In the genomic region with DNA sequence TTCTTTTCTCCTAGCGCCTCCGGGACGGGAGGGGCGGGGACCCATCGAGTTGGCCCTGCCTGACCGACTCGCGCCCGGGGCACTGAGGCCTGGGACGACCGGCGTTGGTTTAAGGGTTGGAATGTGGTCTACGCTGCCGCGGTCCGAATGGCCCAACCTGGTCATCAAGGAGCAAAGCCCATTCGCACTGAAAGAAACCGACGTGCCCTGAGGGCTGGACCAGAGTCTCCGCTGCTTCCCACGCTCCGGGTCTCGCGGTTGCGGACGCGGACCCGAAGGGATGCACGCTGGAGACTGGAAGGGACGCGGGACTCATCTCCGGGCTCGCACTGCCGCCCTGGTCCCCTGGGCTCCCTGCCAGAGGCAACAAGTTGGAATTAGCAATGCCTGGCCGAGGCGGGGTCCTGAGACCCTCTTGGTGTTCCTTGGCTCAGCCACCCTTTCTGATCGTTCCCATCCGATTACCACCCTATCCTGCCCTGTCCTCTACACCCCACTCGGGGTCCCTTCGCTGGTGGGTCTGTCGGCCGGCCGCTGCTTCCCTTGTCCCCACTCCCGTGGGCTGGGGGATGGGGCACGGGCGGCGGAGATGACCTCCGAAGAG, we compare ENCODE assay signal across 10 mouse cellular contexts. TPM values are rescaled to one million over a fixed set of nuclear protein-coding genes. Genes with fewer than 3 reads are reported as not detected.
A peak's percentile ranks its signal among the peaks of the same experiment; 100 is the strongest.
DNase-seq lines count a peak whose midpoint lies in the region; ATAC-seq and TF ChIP-seq lines count a peak whose summit lies in the region.
"Had no signal": no experiment of that assay in that cellular context is flagged by ENCODE, and none has a peak within 500 bp of the region (broad histone marks: within the 10 kb centered on the region; RNA-seq: fewer than 3 reads in every experiment).

No protein-coding gene starts in this region.

- ATAC-seq in forebrain, embryonic 15.5 days (replicated peaks): no peak
- no peak for ATAC-seq in liver, embryonic 13.5 days (ENCODE audit: low read depth)

- no peaks in the 10 kb centered on the region for H3K36me3 ChIP-seq in E14TG2a.4 (ENCODE audit: insufficient read depth, low read length)
- H3K36me3 ChIP-seq in forebrain, embryonic 15.5 days: no peaks in the 10 kb centered on the region
- no peaks in the 10 kb centered on the region for H3K36me3 ChIP-seq in liver, embryonic 13.5 days

- H3K9me3 ChIP-seq in E14TG2a.4 (ENCODE audit: low read length): no peaks in the 10 kb centered on the region
- H3K9me3 ChIP-seq in forebrain, embryonic 15.5 days: no peaks in the 10 kb centered on the region
- no peaks in the 10 kb centered on the region for H3K9me3 ChIP-seq in liver, embryonic 13.5 days (replicated peaks)

- H3K27me3 ChIP-seq in E14TG2a.4 (ENCODE audit: insufficient read depth, low read length): peaks cover 99% of the 10 kb centered on the region
- peaks cover 97% of the 10 kb centered on the region for H3K27me3 ChIP-seq in forebrain, embryonic 15.5 days
- H3K27me3 ChIP-seq in liver, embryonic 13.5 days: peaks cover 99% of the 10 kb centered on the region

- peak overlapping the region; percentile 50 for H3K4me2 ChIP-seq in forebrain, embryonic 15.5 days (replicated peaks)
- H3K4me2 ChIP-seq in liver, embryonic 13.5 days: no peak overlapping the region

- 0 out of 2 replicates have a peak overlapping the region, but pooled peaks have one; percentile 19 for H3K9ac ChIP-seq in forebrain, embryonic 15.5 days (replicated peaks)
- no peak overlapping the region for H3K9ac ChIP-seq in liver, embryonic 13.5 days

- H3K27ac ChIP-seq in gastrocnemius, adult 2 months: no peak overlapping the region
- no peak overlapping the region for H3K27ac ChIP-seq in forebrain, embryonic 15.5 days (replicated peaks)
- no peak overlapping the region for H3K27ac ChIP-seq in liver, embryonic 13.5 days

- WGBS in forebrain, embryonic 15.5 days: under 1% methylated on average over 48 of the region's 48 CpGs
- 2% methylated on average over 47 of the region's 48 CpGs for WGBS in liver, embryonic 13.5 days (ENCODE audit: insufficient replicate concordance)

- TF ChIP-seq CTCF in gastrocnemius, adult 2 months (IDR thresholded peaks at IDR 0.05): no peak
- TF ChIP-seq CTCF in E14TG2a.4 (conservative IDR thresholded peaks at IDR 0.05; ENCODE audit: low read length): no peak

- intact Hi-C loops in gastrocnemius, adult 2 months (cut with DNase I): no loop called here

- DNase-seq in gastrocnemius, adult 2 months: no peak
- no peak for DNase-seq in gastrocnemius, postnatal 25 days
- no peak for DNase-seq in liver, embryonic 13.5 days
- no peak for DNase-seq in layer of hippocampus, adult 8-10 months (ENCODE audit: low spot score in 2 of 2)
- DNase-seq in ovary, adult 18-20 months (ENCODE audit: low spot score): no peak
- DNase-seq in layer of hippocampus, adult 18-20 months (ENCODE audit: low spot score in 2 of 2): no peak
- DNase-seq: adrenal gland, adult 2 months had no signal

- H3K4me3 ChIP-seq in gastrocnemius, adult 2 months: peak overlapping the region; percentile 33
- peak overlapping the region; percentile 72 for H3K4me3 ChIP-seq in E14TG2a.4 (replicated peaks; ENCODE audit: low read length)
- peak overlapping the region; percentile 27 for H3K4me3 ChIP-seq in forebrain, embryonic 15.5 days
- H3K4me3 ChIP-seq in liver, embryonic 13.5 days (replicated peaks): peak overlapping the region; percentile 8; the same call in 1 of the 2 replicates

- peaks cover 74% of the 10 kb centered on the region for H3K4me1 ChIP-seq in E14TG2a.4 (replicated peaks; ENCODE audit: low read depth, low read length)
- peaks cover 59% of the 10 kb centered on the region for H3K4me1 ChIP-seq in forebrain, embryonic 15.5 days
- H3K4me1 ChIP-seq in liver, embryonic 13.5 days (replicated peaks): peaks cover 13% of the 10 kb centered on the region; the same call in 1 of the 2 replicates

RNA-seq across cellular contexts. Expression of a gene that starts 3.6 kb away (rescaled TPM):
- not detected for total RNA-seq in gastrocnemius, adult 2 months (2021)
- total RNA-seq in gastrocnemius, postnatal 25 days (2021): not detected
- 2.9 and 4.1 TPM in 2 replicates for polyA plus RNA-seq in forebrain, embryonic 15.5 days (2015; fragmentation: Nextera tagmentation; extraction: Ambion mirVana)
- polyA plus RNA-seq in liver, embryonic 13.5 days (2015; fragmentation: Nextera tagmentation; extraction: Ambion mirVana): not detected in 2 replicates
- total RNA-seq in layer of hippocampus, adult 8-10 months (2022): under 1 TPM in 2 of 4 experiments, not detected in 2; 0.14 to 0.37 TPM
- total RNA-seq in layer of hippocampus, adult 18-20 months (2021): under 1 TPM; 0.30 to 0.37 TPM
- total RNA-seq: adrenal gland, adult 2 months; megakaryocyte, adult 5-6 weeks had no signal
- polyA plus RNA-seq: adrenal gland, adult 2 months had no signal

RNA-seq across cellular contexts. Expression of a gene that starts 34.3 kb away (rescaled TPM):
- total RNA-seq in gastrocnemius, adult 2 months (2021): 1 to 10 TPM; 8.1 to 8.3 TPM
- 1 to 10 TPM; 6.3 to 7.2 TPM for total RNA-seq in gastrocnemius, postnatal 25 days (2021)
- polyA plus RNA-seq in forebrain, embryonic 15.5 days (2015; fragmentation: Nextera tagmentation; extraction: Ambion mirVana): 41.6 and 44.2 TPM in 2 replicates
- polyA plus RNA-seq in liver, embryonic 13.5 days (2015; fragmentation: Nextera tagmentation; extraction: Ambion mirVana): 51.2 and 53.7 TPM in 2 replicates
- total RNA-seq in layer of hippocampus, adult 8-10 months (2022): 10 to 100 TPM; 22.7 to 25.3 (median 23.5) TPM
- 10 to 100 TPM; 21.8 to 22.3 TPM for total RNA-seq in layer of hippocampus, adult 18-20 months (2021)

RNA-seq across cellular contexts. Expression of a gene that starts 51.9 kb away (rescaled TPM):
- 10 to 100 TPM; 23.0 to 25.4 TPM for total RNA-seq in gastrocnemius, adult 2 months (2021)
- 10 to 100 TPM; 21.9 to 25.2 TPM for total RNA-seq in gastrocnemius, postnatal 25 days (2021)
- polyA plus RNA-seq in forebrain, embryonic 15.5 days (2015; fragmentation: Nextera tagmentation; extraction: Ambion mirVana): 23.6 and 23.7 TPM in 2 replicates
- polyA plus RNA-seq in liver, embryonic 13.5 days (2015; fragmentation: Nextera tagmentation; extraction: Ambion mirVana): 6.2 and 7.5 TPM in 2 replicates
- 10 to 100 TPM; 45.2 to 52.9 (median 46.9) TPM for total RNA-seq in layer of hippocampus, adult 8-10 months (2022)
- total RNA-seq in layer of hippocampus, adult 18-20 months (2021): 10 to 100 TPM; 42.5 to 46.0 TPM

Comparison
In these comparisons a context has a peak if more than half of its experiments do, and no peak if none do; other contexts are left out.
1. H3K4me3 ChIP-seq: peak in every context shown above with its lines; median percentile 72 in E14TG2a.4; 33 in gastrocnemius, adult 2 months; 27 in forebrain, embryonic 15.5 days; 8 in liver, embryonic 13.5 days.